Mouse (Mus musculus): ENCODE data around the gene Rai1.

DNA sequence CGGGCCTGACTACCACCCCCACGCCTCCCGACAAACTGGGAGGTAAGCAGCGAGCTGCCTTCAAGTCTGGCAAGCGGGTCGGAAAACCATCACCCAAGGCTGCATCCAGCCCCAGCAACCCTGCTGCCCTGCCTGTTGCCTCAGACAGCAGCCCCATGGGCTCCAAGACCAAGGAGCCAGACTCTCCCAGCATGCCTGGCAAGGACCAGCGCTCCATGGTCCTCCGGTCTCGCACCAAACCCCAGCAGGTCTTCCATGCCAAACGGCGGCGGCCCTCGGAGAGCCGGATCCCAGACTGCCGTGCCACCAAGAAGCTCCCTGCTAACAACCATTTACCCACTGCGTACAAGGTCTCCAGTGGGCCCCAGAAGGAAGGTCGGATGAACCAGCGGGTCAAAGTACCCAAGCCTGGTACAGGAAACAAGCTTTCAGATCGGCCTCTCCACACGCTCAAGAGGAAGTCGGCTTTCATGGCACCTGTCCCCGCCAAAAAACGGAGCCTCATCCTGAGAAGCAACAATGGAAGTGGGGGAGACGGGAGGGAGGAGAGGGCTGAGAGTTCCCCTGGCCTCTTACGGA is 83.6 kb downstream of the Rai1 start:
- TF ChIP-seq POLR2A (IDR thresholded peaks at IDR 0.05; ENCODE audit: control insufficient read depth, low read depth, low read length) (no peak), CTCF (IDR thresholded peaks at IDR 0.05; ENCODE audit: control insufficient read depth, insufficient read depth, insufficient replicate concordance, low read depth, low read length) (no peak)
